Mouse (Mus musculus): ENCODE results near the gene Ssh2. TPM values are rescaled to one million over a fixed set of nuclear protein-coding genes. Genes with fewer than 3 reads are reported as not detected.
A peak's percentile ranks its signal among the peaks of the same experiment; 100 is the strongest.

Gene Ssh2
- polyA plus RNA-seq, 1 experiment from 2014 or later = 8.4 TPM

- H3K9me3 ChIP-seq (replicated peaks; ENCODE audit: control insufficient read depth, low read length) = no peaks in the 10 kb centered on the region
- H3K27ac ChIP-seq (ENCODE audit: low read length) = no peak overlapping the region
- H3K4me3 ChIP-seq (replicated peaks; ENCODE audit: low read length) = no peak overlapping the region
- 0 out of 2 replicates have a peak, but pooled peaks cover 17% of the 10 kb centered on the region for H3K36me3 ChIP-seq (ENCODE audit: control insufficient read depth, insufficient read depth, low read length)
- no peak for ATAC-seq (ENCODE audit: insufficient read depth, low FRiP score)
- peaks cover 41% of the 10 kb centered on the region for H3K4me1 ChIP-seq (ENCODE audit: control insufficient read depth, insufficient read depth, low read length)
- no peaks in the 10 kb centered on the region for H3K27me3 ChIP-seq (ENCODE audit: control insufficient read depth, insufficient read depth, low read length)
- WGBS = 84% methylated on average over 7 of the region's 7 CpGs
- no peak overlapping the region for H3K4me2 ChIP-seq (ENCODE audit: low read depth, low read length)
- H3K9ac ChIP-seq (ENCODE audit: low read length) = no peak overlapping the region
Observed at GRCm38 (mm10) chr11:77499354-77499753, 283.3 kb downstream of the Ssh2 start.

- Histone ChIP-seq H3K9me3 (replicated peaks; ENCODE audit: control insufficient read depth, low read length) (no peaks in the 10 kb centered on the region), H3K36me3 (ENCODE audit: control insufficient read depth, insufficient read depth, low read length) (peaks cover 28% of the 10 kb centered on the region; the same call in 1 of the 2 replicates), H3K4me2 (ENCODE audit: low read depth, low read length) (no peak overlapping the region), H3K4me1 (ENCODE audit: control insufficient read depth, insufficient read depth, low read length) (peaks cover 31% of the 10 kb centered on the region), H3K27ac (ENCODE audit: low read length) (no peak overlapping the region; the same call in 1 of the 2 replicates), H3K27me3 (ENCODE audit: control insufficient read depth, insufficient read depth, low read length) (no peaks in the 10 kb centered on the region), H3K9ac (ENCODE audit: low read length) (no peak overlapping the region), H3K4me3 (replicated peaks; ENCODE audit: low read length) (no peak overlapping the region)
- no peak for ATAC-seq (ENCODE audit: insufficient read depth, low FRiP score)
- WGBS = 72% methylated on average over 17 of the region's 17 CpGs
Observed at GRCm38 (mm10) chr11:77500361-77501325, 284.6 kb downstream of the Ssh2 start.

GRCm38 (mm10) chr11:77501392-77501791, 285.3 kb downstream of the Ssh2 start:
- H3K4me3 ChIP-seq (replicated peaks; ENCODE audit: low read length) = no peak overlapping the region
- 24% methylated on average over 5 of the region's 5 CpGs for WGBS
- H3K4me2 ChIP-seq (ENCODE audit: low read depth, low read length) = no peak overlapping the region
- no peaks in the 10 kb centered on the region for H3K9me3 ChIP-seq (replicated peaks; ENCODE audit: control insufficient read depth, low read length)
- peaks cover 33% of the 10 kb centered on the region; the same call in 1 of the 2 replicates for H3K36me3 ChIP-seq (ENCODE audit: control insufficient read depth, insufficient read depth, low read length)
- no peak overlapping the region; the same call in 1 of the 2 replicates for H3K27ac ChIP-seq (ENCODE audit: low read length)
- no peak overlapping the region for H3K9ac ChIP-seq (ENCODE audit: low read length)
- H3K4me1 ChIP-seq (ENCODE audit: control insufficient read depth, insufficient read depth, low read length) = peaks cover 24% of the 10 kb centered on the region
- no peaks in the 10 kb centered on the region for H3K27me3 ChIP-seq (ENCODE audit: control insufficient read depth, insufficient read depth, low read length)
- no peak; the same call in 1 of the 2 replicates for ATAC-seq (ENCODE audit: insufficient read depth, low FRiP score)

- H3K9me3 ChIP-seq (replicated peaks; ENCODE audit: control insufficient read depth, low read length) = no peaks in the 10 kb centered on the region
- peaks cover 21% of the 10 kb centered on the region for H3K4me1 ChIP-seq (ENCODE audit: control insufficient read depth, insufficient read depth, low read length)
- H3K4me3 ChIP-seq (replicated peaks; ENCODE audit: low read length) = no peak overlapping the region
- H3K36me3 ChIP-seq (ENCODE audit: control insufficient read depth, insufficient read depth, low read length) = peaks cover 39% of the 10 kb centered on the region
- H3K27me3 ChIP-seq (ENCODE audit: control insufficient read depth, insufficient read depth, low read length) = no peaks in the 10 kb centered on the region
- WGBS = 90% methylated on average over 4 of the region's 4 CpGs
- no peak for ATAC-seq (ENCODE audit: insufficient read depth, low FRiP score)
- H3K4me2 ChIP-seq (ENCODE audit: low read depth, low read length) = no peak overlapping the region
- no peak overlapping the region for H3K27ac ChIP-seq (ENCODE audit: low read length)
- H3K9ac ChIP-seq (ENCODE audit: low read length) = no peak overlapping the region
Observed at GRCm38 (mm10) chr11:77501971-77502370, 285.9 kb downstream of the Ssh2 start.

DNA sequence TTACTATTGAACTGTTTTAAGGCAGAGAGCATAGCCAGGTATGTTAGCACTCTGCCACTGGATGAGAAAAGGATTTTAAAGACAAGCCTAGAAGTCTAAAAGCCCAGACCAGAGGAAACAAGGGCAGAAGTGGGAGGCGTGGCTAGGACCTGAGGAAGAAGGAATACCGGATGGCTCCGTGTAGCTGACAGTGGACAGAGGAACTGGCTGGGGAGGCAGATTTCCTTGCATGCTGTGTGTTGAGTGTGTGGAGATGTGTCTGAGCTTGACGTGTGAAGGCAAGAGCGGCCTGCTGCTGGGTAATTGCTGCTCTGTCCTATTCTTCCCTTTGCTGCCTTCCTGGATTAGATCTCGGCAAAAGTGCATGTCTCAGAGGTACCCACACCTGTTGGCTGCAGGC, 286.4 kb downstream of the Ssh2 start:
- H3K4me1 ChIP-seq (ENCODE audit: control insufficient read depth, insufficient read depth, low read length) = peaks cover 17% of the 10 kb centered on the region
- H3K9me3 ChIP-seq (replicated peaks; ENCODE audit: control insufficient read depth, low read length) = no peaks in the 10 kb centered on the region
- peak overlapping the region; percentile 34; the same call in 1 of the 2 replicates for H3K27ac ChIP-seq (ENCODE audit: low read length)
- no peak overlapping the region for H3K4me2 ChIP-seq (ENCODE audit: low read depth, low read length)
- no peak overlapping the region for H3K9ac ChIP-seq (ENCODE audit: low read length)
- no peaks in the 10 kb centered on the region for H3K27me3 ChIP-seq (ENCODE audit: control insufficient read depth, insufficient read depth, low read length)
- ATAC-seq (ENCODE audit: insufficient read depth, low FRiP score) = no peak
- no peak overlapping the region for H3K4me3 ChIP-seq (replicated peaks; ENCODE audit: low read length)
- WGBS = 75% methylated on average over 6 of the region's 6 CpGs
- peaks cover 39% of the 10 kb centered on the region for H3K36me3 ChIP-seq (ENCODE audit: control insufficient read depth, insufficient read depth, low read length)

GRCm38 (mm10) chr11:77503511-77503910, 287.4 kb downstream of the Ssh2 start:
- peaks cover 39% of the 10 kb centered on the region for H3K36me3 ChIP-seq (ENCODE audit: control insufficient read depth, insufficient read depth, low read length)
- H3K9ac ChIP-seq (ENCODE audit: low read length) = 0 out of 2 replicates have a peak overlapping the region, but pooled peaks have one; percentile 19
- peak overlapping the region; percentile 55; the same call in 1 of the 2 replicates for H3K27ac ChIP-seq (ENCODE audit: low read length)
- no peak overlapping the region for H3K4me2 ChIP-seq (ENCODE audit: low read depth, low read length)
- no peak overlapping the region for H3K4me3 ChIP-seq (replicated peaks; ENCODE audit: low read length)
- WGBS = 57% methylated on average over 3 of the region's 3 CpGs
- ATAC-seq (ENCODE audit: insufficient read depth, low FRiP score) = peak; percentile 9; the same call in 1 of the 2 replicates
- H3K27me3 ChIP-seq (ENCODE audit: control insufficient read depth, insufficient read depth, low read length) = no peaks in the 10 kb centered on the region
- H3K4me1 ChIP-seq (ENCODE audit: control insufficient read depth, insufficient read depth, low read length) = peaks cover 12% of the 10 kb centered on the region
- no peaks in the 10 kb centered on the region for H3K9me3 ChIP-seq (replicated peaks; ENCODE audit: control insufficient read depth, low read length)

DNA sequence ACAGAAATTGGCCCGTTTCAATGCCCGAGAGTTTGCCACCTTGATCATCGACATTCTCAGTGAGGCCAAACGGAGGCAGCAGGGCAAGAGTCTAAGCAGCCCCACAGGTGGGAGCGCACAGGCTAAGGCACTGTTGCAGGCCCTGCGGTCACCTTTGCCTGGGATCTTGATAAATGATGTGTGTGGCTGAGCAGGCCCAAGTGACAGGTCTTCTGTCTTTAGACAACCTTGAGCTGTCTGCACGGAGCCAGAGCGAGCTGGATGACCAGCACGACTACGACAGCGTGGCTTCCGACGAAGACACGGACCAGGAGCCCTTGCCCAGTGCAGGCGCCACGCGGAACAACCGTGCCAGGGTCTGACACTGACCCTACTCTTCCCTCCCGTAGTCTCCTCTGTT, 288.3 kb downstream of the Ssh2 start:
- Histone ChIP-seq H3K9me3 (replicated peaks; ENCODE audit: control insufficient read depth, low read length) (no peaks in the 10 kb centered on the region), H3K27me3 (ENCODE audit: control insufficient read depth, insufficient read depth, low read length) (no peaks in the 10 kb centered on the region), H3K27ac (ENCODE audit: low read length) (no peak overlapping the region), H3K36me3 (ENCODE audit: control insufficient read depth, insufficient read depth, low read length) (peaks cover 38% of the 10 kb centered on the region), H3K4me2 (ENCODE audit: low read depth, low read length) (no peak overlapping the region), H3K9ac (ENCODE audit: low read length) (no peak overlapping the region), H3K4me1 (ENCODE audit: control insufficient read depth, insufficient read depth, low read length) (peaks cover 10% of the 10 kb centered on the region), H3K4me3 (replicated peaks; ENCODE audit: low read length) (no peak overlapping the region)
- no peak for ATAC-seq (ENCODE audit: insufficient read depth, low FRiP score)
- WGBS = 90% methylated on average over 19 of the region's 19 CpGs

- no peaks in the 10 kb centered on the region for H3K9me3 ChIP-seq (replicated peaks; ENCODE audit: control insufficient read depth, low read length)
- peaks cover 39% of the 10 kb centered on the region for H3K36me3 ChIP-seq (ENCODE audit: control insufficient read depth, insufficient read depth, low read length)
- no peak overlapping the region for H3K9ac ChIP-seq (ENCODE audit: low read length)
- no peak overlapping the region for H3K27ac ChIP-seq (ENCODE audit: low read length)
- WGBS = 83% methylated on average over 22 of the region's 22 CpGs
- no peak overlapping the region for H3K4me3 ChIP-seq (replicated peaks; ENCODE audit: low read length)
- ATAC-seq (ENCODE audit: insufficient read depth, low FRiP score) = no peak
- peaks cover 10% of the 10 kb centered on the region for H3K4me1 ChIP-seq (ENCODE audit: control insufficient read depth, insufficient read depth, low read length)
- H3K4me2 ChIP-seq (ENCODE audit: low read depth, low read length) = no peak overlapping the region
- H3K27me3 ChIP-seq (ENCODE audit: control insufficient read depth, insufficient read depth, low read length) = no peaks in the 10 kb centered on the region
Observed at GRCm38 (mm10) chr11:77505291-77505980, 289.3 kb downstream of the Ssh2 start.

- H3K4me1 ChIP-seq (ENCODE audit: control insufficient read depth, insufficient read depth, low read length) = peaks cover 8% of the 10 kb centered on the region
- no peak overlapping the region for H3K4me3 ChIP-seq (replicated peaks; ENCODE audit: low read length)
- H3K27ac ChIP-seq (ENCODE audit: low read length) = no peak overlapping the region
- H3K9ac ChIP-seq (ENCODE audit: low read length) = no peak overlapping the region
- H3K36me3 ChIP-seq (ENCODE audit: control insufficient read depth, insufficient read depth, low read length) = peaks cover 32% of the 10 kb centered on the region
- H3K27me3 ChIP-seq (ENCODE audit: control insufficient read depth, insufficient read depth, low read length) = no peaks in the 10 kb centered on the region
- WGBS = 79% methylated on average over 14 of the region's 14 CpGs
- H3K4me2 ChIP-seq (ENCODE audit: low read depth, low read length) = no peak overlapping the region
- ATAC-seq (ENCODE audit: insufficient read depth, low FRiP score) = no peak
- H3K9me3 ChIP-seq (replicated peaks; ENCODE audit: control insufficient read depth, low read length) = no peaks in the 10 kb centered on the region
Observed at GRCm38 (mm10) chr11:77506273-77506672, 290.2 kb downstream of the Ssh2 start.
